Mouse (Mus musculus) embryonic facial prominence, embryonic 12.5 days (tissue): ENCODE data around the gene Tmem189. TPM values are rescaled to one million over a fixed set of nuclear protein-coding genes. Genes with fewer than 3 reads are reported as not detected.

Experiments used
- ATAC-seq: fragments of 200-750 bp; cut with Nextera tagmentation; 2 replicates; pipeline ENCODE4 v1.8.0; 2017; ENCODE audit not compliant: insufficient number of reproducible peaks, insufficient read depth, low FRiP score, low TSS enrichment
- H3K27ac ChIP-seq: fragments of 300-500 bp; sonication (generic); 2 replicates; pipeline ENCODE4 v1.5.1; 2016; ENCODE audit warnings: mild to moderate bottlenecking
- H3K27me3 ChIP-seq: fragments of 300-500 bp; sonication (generic); 2 replicates; pipeline ENCODE4 v1.6.1; 2016; ENCODE audit warnings: mild to moderate bottlenecking, moderate library complexity
- H3K36me3 ChIP-seq: fragments of 300-500 bp; sonication (generic); 2 replicates; pipeline ENCODE4 v1.6.1; 2016; ENCODE audit warnings: mild to moderate bottlenecking
- H3K4me1 ChIP-seq: fragments of 300-500 bp; sonication (generic); 2 replicates; pipeline ENCODE4 v1.6.1; 2016
- H3K4me2 ChIP-seq: fragments of 300-500 bp; sonication (generic); replicated peaks from 2 replicates; pipeline ENCODE4 v1.6.1; 2016; ENCODE audit warnings: mild to moderate bottlenecking, moderate library complexity
- H3K4me3 ChIP-seq: fragments of 300-500 bp; sonication (generic); 2 replicates; pipeline ENCODE4 v1.5.1; 2016; ENCODE audit warnings: mild to moderate bottlenecking
- H3K9ac ChIP-seq: fragments of 300-500 bp; sonication (generic); 2 replicates; pipeline ENCODE4 v1.6.1; 2016; ENCODE audit warnings: mild to moderate bottlenecking, moderate library complexity
- H3K9me3 ChIP-seq: fragments of 300-500 bp; sonication (generic); 2 replicates; pipeline ENCODE4 v1.6.1; 2016; ENCODE audit warnings: mild to moderate bottlenecking, moderate library complexity
- WGBS: fragments of 180-500 bp; shearing (Covaris S2); methylation state at CpG from one replicate; pipeline ENCODE4 v1.1.7; 2016; 5-methylcytosine and 5-hydroxymethylcytosine counted together
- polyA plus RNA-seq: library from polyadenylated mRNA; unstranded; fragments of >200 nt; fragmentation: Nextera tagmentation; extraction: Ambion mirVana; gene quantifications from 2 replicates; pipeline ENCODE4 v1.2.1, GENCODE M21; 2016

Tmem189 gene
- 45.0 and 46.9 TPM in 2 replicates for polyA plus RNA-seq

DNA sequence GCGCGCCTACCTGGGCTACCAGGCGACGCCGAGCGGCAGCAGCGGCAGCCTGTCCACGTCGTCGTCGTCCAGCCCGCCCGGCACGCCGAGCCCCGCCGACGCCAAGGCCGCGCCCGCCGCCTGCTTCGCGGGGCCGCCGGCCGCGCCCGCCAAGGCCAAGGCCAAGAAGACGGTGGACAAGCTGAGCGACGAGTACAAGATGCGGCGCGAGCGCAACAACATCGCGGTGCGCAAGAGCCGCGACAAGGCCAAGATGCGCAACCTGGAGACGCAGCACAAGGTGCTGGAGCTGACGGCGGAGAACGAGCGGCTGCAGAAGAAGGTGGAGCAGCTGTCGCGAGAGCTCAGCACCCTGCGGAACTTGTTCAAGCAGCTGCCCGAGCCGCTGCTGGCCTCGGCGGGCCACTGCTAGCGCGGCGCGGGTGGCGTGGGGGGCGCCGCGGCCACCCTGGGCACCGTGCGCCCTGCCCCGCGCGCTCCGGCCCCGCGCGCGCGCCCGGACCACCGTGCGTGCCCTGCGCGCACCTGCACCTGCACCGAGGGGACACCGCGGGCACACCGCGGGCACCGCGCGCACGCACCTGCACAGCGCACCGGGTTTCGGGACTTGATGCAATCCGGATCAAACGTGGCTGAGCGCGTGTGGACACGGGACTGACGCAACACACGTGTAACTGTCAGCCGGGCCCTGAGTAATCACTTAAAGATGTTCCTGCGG, at the start of gene Tmem189:
TSS of gene Tmem189 (minus strand) at position 322 of the 718 bp plus-strand sequence.
- Histone ChIP-seq H3K27me3 (peaks cover 52% of the 10 kb centered on the region), H3K27ac (0 out of 2 replicates have a peak within 1 kb of the TSS, but pooled peaks have one; percentile 0)
- no peak for ATAC-seq

DNA sequence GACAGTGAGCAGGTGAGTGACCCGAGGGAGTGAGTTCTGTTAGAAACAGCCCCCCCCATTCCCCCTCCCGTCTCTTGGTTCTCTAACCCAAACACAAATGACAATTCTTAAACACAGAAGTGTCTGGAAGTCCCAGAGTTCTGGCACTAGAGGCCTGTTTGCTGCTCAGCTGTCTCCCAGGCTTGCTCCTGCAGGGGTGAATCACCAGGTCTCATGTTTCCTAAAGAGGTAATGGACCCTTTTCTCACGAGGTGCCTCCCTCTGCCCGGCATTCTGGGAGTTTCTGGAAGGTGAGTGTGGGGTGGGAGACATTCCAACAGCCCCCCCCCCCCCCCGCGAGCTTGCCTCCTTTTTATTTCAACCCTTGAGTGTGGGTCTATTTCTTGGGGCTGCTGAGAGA, 49.4 kb upstream of the Tmem189 start:
- 32% methylated on average over 6 of the region's 6 CpGs for WGBS
- Histone ChIP-seq H3K9me3 (no peaks in the 10 kb centered on the region), H3K36me3 (no peaks in the 10 kb centered on the region), H3K9ac (no peak overlapping the region; the same call in 1 of the 2 replicates), H3K27me3 (no peaks in the 10 kb centered on the region), H3K27ac (0 out of 2 replicates have a peak overlapping the region, but pooled peaks have one; percentile 11), H3K4me1 (peaks cover 11% of the 10 kb centered on the region; the same call in 1 of the 2 replicates), H3K4me3 (no peak overlapping the region), H3K4me2 (no peak overlapping the region)
- ATAC-seq = no peak

More for the DNA sequence above, at the start of gene Tmem189:
- Histone ChIP-seq H3K4me2 (peak within 1 kb of the TSS; percentile 91), H3K9ac (peak within 1 kb of the TSS; percentile 61), H3K36me3 (no peaks in the 10 kb centered on the region), H3K9me3 (no peaks in the 10 kb centered on the region), H3K4me3 (peak within 1 kb of the TSS; percentile 63), H3K4me1 (0 out of 2 replicates have a peak, but pooled peaks cover 12% of the 10 kb centered on the region)
- WGBS = under 1% methylated on average over 94 of the region's 99 CpGs

DNA sequence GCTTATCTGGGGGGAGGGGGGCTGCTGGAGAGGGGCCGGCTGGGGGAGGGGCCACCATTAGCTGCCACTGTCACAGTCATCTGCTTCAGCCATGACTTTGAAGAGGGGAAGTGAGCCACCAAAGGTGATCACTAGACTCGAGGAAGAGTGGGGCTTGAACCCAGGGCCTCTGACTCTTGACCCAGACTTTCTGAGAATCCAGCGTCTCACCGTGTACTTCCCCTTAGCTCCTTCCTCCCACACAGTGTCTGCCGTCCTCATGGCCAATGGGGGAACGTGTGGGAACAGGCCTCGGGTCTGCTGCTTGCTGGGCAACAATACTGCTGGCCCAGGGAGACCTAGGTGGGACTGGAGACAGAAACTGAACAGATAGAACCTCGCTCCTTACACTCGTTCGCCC, 45.2 kb upstream of the Tmem189 start:
- H3K9ac ChIP-seq = no peak overlapping the region
- H3K4me3 ChIP-seq = no peak overlapping the region
- H3K4me2 ChIP-seq = no peak overlapping the region
- no peak for ATAC-seq
- H3K27ac ChIP-seq = no peak overlapping the region
- H3K36me3 ChIP-seq = no peaks in the 10 kb centered on the region
- no peaks in the 10 kb centered on the region for H3K27me3 ChIP-seq
- H3K9me3 ChIP-seq = no peaks in the 10 kb centered on the region
- peaks cover 5% of the 10 kb centered on the region; the same call in 1 of the 2 replicates for H3K4me1 ChIP-seq
- WGBS = 79% methylated on average over 10 of the region's 10 CpGs

DNA sequence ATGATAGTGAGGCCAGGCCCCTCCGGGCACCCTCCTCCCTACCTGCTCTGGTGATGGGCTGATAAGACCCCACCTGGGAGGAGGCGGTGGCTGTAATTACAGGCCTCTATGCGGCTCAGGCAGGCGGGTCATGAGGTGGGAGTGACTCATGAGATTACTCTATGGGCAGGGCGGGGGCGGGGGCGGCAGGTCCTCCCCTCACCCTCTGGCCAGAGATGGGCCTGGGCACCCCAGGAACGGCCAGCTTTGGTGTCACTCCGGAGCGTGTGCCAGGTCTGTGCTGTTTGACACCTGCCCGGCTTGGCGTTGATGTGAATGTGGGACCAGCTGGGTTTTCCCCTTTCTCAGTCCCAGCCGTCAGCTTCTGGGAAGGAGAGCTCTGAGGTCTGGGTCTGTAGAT, 41.5 kb upstream of the Tmem189 start:
- WGBS = 54% methylated on average over 13 of the region's 13 CpGs
- Histone ChIP-seq H3K27me3 (no peaks in the 10 kb centered on the region), H3K4me1 (peaks cover 8% of the 10 kb centered on the region; the same call in 1 of the 2 replicates), H3K27ac (no peak overlapping the region), H3K9me3 (no peaks in the 10 kb centered on the region), H3K4me2 (no peak overlapping the region), H3K4me3 (no peak overlapping the region), H3K9ac (no peak overlapping the region), H3K36me3 (no peaks in the 10 kb centered on the region)
- ATAC-seq = no peak

DNA sequence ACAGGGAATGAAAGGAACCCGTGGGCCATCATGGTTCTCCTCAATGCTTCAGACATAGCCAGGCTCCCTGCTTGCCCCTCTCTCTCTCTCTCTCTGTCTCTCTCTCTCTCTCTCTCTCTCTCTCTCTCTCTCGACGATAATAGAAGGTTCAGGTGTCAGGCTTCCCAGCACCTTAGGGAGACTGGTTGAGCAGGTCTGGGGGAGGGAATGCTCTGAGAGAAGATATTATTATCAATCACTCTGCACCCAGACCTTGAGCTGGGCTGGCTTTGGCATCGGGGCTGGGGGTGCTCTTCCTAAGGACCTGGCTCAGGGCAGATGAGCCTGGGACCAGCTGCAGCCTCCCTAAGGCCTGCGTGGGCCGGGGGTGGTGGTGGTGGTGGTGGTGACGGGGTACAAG, 40.4 kb upstream of the Tmem189 start:
- H3K4me1 ChIP-seq = peaks cover 8% of the 10 kb centered on the region; the same call in 1 of the 2 replicates
- H3K9me3 ChIP-seq = no peaks in the 10 kb centered on the region
- no peak overlapping the region for H3K9ac ChIP-seq
- no peak overlapping the region for H3K27ac ChIP-seq
- 68% methylated on average over 7 of the region's 7 CpGs for WGBS
- H3K27me3 ChIP-seq = no peaks in the 10 kb centered on the region
- H3K4me3 ChIP-seq = no peak overlapping the region
- H3K4me2 ChIP-seq = no peak overlapping the region
- no peaks in the 10 kb centered on the region for H3K36me3 ChIP-seq
- no peak for ATAC-seq

DNA sequence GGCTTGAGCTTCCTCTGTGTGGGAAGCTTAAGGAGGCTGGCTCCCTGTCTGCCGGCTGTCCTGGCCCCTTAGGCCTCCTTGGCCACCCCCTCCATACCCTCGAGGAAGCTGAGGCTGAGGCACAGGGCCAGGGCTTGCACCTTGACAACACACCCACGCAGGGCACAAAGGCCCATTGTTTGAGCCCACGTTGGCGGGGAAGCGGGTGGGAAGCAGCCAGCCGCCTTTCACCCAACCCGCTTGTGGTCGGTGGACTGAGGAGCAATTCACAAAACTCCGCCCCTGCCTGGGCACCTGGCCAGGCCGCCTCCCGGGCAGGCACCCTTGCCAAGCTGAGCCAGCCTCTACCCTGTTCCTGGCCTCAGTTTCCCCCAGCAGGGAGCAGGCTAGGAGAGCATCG, 37.5 kb upstream of the Tmem189 start:
- no peak overlapping the region for H3K4me3 ChIP-seq
- no peak overlapping the region for H3K4me2 ChIP-seq
- H3K9ac ChIP-seq = no peak overlapping the region
- H3K9me3 ChIP-seq = no peaks in the 10 kb centered on the region
- H3K27ac ChIP-seq = no peak overlapping the region
- no peak for ATAC-seq
- WGBS = 48% methylated on average over 13 of the region's 13 CpGs
- H3K36me3 ChIP-seq = no peaks in the 10 kb centered on the region
- H3K4me1 ChIP-seq = peaks cover 8% of the 10 kb centered on the region; the same call in 1 of the 2 replicates
- no peaks in the 10 kb centered on the region for H3K27me3 ChIP-seq

DNA sequence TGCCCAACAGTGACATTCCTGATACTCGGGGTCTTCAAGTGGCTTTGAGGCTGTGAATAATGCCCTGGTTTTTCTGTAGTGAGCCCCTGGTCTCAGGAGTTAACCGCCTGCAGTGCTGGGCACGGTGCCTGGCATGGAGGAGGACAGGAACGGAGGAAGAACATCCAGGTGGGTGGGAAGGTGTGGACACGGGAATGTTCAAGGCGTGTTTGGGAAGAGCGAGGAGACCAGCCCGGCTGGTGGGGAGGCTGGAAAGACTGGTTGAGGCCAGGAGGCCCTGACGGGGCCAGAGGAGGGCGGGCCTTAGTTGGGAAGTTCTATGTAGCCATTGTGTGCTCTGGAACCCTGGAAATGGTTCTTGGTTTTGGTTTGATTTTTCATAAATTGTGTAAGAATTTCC, 36.3 kb upstream of the Tmem189 start:
- WGBS = 92% methylated on average over 10 of the region's 10 CpGs
- no peak overlapping the region for H3K4me3 ChIP-seq
- H3K9ac ChIP-seq = no peak overlapping the region
- ATAC-seq = no peak
- no peak overlapping the region for H3K27ac ChIP-seq
- H3K36me3 ChIP-seq = no peaks in the 10 kb centered on the region
- H3K9me3 ChIP-seq = no peaks in the 10 kb centered on the region
- peaks cover 7% of the 10 kb centered on the region; the same call in 1 of the 2 replicates for H3K4me1 ChIP-seq
- H3K27me3 ChIP-seq = no peaks in the 10 kb centered on the region
- no peak overlapping the region for H3K4me2 ChIP-seq

DNA sequence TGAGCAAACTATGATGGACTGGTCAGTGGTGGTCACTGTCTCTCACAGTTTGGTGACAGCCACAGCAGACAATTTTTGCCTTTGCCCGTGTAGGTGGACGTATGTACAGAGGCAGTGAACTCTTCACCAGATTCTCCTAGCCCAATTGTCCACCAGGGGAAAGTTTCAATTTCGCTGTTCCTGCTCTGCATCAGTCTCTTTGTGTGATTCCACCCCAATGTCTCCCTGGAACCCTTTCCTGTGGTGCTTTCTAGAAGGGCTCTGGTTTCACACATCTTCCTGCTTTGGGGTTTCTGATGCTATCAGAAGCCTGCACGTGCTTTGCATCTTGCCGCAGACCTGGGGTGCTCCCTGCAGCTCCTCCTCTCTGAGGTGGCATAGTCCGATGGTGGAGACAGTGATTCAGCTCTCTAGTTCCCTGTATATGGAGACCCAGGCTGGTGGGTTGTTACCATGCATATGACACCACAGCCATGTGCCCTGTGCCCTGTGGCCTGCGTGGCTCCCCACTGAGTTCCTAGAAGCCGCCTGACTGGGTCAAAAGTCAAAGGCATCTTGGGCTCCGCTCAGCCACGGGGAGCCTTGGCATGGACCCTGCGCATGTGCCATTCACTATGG, 34.1 kb upstream of the Tmem189 start:
- H3K27me3 ChIP-seq = no peaks in the 10 kb centered on the region
- ATAC-seq = no peak
- 72% methylated on average over 11 of the region's 11 CpGs for WGBS
- 0 out of 2 replicates have a peak, but pooled peaks cover 5% of the 10 kb centered on the region for H3K4me1 ChIP-seq
- H3K4me3 ChIP-seq = no peak overlapping the region
- no peak overlapping the region for H3K4me2 ChIP-seq
- H3K9me3 ChIP-seq = no peaks in the 10 kb centered on the region
- no peak overlapping the region for H3K27ac ChIP-seq
- H3K9ac ChIP-seq = no peak overlapping the region
- H3K36me3 ChIP-seq = no peaks in the 10 kb centered on the region

DNA sequence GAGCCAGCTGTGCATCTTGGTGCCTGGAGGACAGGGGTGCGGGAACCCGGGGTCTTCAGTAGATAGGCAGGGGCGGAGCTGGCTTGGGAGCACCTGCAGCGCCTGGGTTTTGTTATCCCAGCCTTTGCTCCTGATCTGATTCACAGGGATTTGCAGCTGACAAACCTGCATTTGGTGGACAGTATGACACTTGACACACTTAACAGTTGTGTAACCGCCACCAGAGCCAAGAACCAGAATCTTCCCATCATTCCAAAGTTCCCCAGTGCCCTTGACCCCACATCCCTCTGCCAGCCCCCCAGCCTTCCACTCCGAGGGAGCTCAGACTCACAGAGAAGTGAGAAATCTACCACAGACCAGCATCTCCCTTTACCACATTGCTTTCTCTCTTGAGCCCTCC, 32.9 kb upstream of the Tmem189 start:
- 0 out of 2 replicates have a peak, but pooled peaks cover 5% of the 10 kb centered on the region for H3K4me1 ChIP-seq
- H3K36me3 ChIP-seq = no peaks in the 10 kb centered on the region
- 66% methylated on average over 6 of the region's 6 CpGs for WGBS
- no peak for ATAC-seq
- no peaks in the 10 kb centered on the region for H3K9me3 ChIP-seq
- no peak overlapping the region for H3K4me3 ChIP-seq
- no peaks in the 10 kb centered on the region for H3K27me3 ChIP-seq
- no peak overlapping the region for H3K4me2 ChIP-seq
- no peak overlapping the region for H3K9ac ChIP-seq
- H3K27ac ChIP-seq = no peak overlapping the region

DNA sequence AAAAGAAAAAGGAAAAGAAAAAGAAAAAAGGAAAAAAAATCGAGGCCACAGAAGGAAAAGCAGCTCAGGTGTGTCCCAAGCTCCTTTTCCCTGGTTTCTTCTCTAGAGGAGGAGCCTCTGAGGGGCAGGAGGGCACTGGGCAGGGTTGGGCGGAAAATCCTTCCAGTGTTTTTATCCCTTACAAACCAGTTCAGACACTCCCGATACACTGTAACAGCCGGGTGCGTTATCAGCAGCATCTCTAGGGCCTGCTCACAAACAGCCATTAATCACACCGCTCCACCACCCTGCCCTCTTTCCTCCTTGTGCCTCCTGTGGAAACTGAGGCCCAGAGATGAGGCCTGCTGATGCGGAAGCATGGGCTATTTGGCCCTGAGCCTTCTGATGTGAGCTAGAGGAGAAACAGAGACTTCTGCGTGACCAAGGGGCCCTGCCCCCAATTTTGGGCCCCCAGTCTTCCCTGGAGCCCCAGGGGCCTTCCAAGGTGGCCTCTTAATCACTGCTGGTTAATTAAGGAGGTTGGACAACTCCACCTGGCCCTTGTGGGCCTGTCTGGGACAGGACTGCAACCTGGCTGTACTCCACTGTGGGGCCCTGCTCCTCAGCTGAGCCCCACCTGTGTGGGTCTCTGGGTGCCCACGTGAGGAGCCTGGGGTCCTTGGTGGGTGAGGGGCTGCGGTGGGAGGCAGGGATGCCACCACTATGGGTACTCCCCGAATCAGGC, 31.7 kb upstream of the Tmem189 start:
- Histone ChIP-seq H3K4me3 (no peak overlapping the region), H3K4me1 (no peaks in the 10 kb centered on the region), H3K9ac (no peak overlapping the region), H3K9me3 (no peaks in the 10 kb centered on the region), H3K36me3 (no peaks in the 10 kb centered on the region), H3K4me2 (no peak overlapping the region), H3K27ac (no peak overlapping the region), H3K27me3 (no peaks in the 10 kb centered on the region)
- ATAC-seq = no peak
- 77% methylated on average over 11 of the region's 11 CpGs for WGBS

DNA sequence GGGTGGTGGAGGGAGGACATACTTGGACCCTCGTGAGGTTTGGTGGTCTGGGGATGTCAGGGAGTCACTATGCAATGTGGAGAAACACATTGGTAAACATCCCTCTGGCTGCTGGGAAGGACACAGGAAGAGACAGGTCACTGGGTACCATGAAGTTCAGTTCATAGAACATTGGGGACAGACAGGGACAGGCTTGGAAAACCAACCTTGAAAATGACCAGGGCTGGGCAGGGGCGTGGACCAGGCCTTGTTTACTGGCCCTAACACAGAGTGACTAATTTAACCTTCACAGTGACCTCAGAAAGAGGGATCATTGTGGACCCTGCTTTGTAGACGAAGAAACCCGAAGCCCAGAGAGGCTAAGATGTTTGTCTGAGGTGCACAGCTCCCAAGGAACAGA, 29.9 kb upstream of the Tmem189 start:
- H3K4me2 ChIP-seq = no peak overlapping the region
- H3K9me3 ChIP-seq = no peaks in the 10 kb centered on the region
- no peak overlapping the region for H3K4me3 ChIP-seq
- H3K27me3 ChIP-seq = no peaks in the 10 kb centered on the region
- H3K27ac ChIP-seq = no peak overlapping the region
- no peaks in the 10 kb centered on the region for H3K36me3 ChIP-seq
- 73% methylated on average over 4 of the region's 4 CpGs for WGBS
- no peak for ATAC-seq
- no peaks in the 10 kb centered on the region for H3K4me1 ChIP-seq
- no peak overlapping the region for H3K9ac ChIP-seq
